Mouse (Mus musculus): ENCODE results near the gene P2ry6. TPM values are rescaled to one million over a fixed set of nuclear protein-coding genes. Genes with fewer than 3 reads are reported as not detected.
A peak's percentile ranks its signal among the peaks of the same experiment; 100 is the strongest.

The P2ry6 gene
- polyA plus RNA-seq, 1 experiment from 2014 or later, result 2.0 TPM

GRCm38 (mm10) chr7:100941169-100941568 is 33.3 kb downstream of the P2ry6 start:
- WGBS, result 42% methylated on average over 5 of the region's 5 CpGs
- no peaks in the 10 kb centered on the region for H3K36me3 ChIP-seq (ENCODE audit: control insufficient read depth, insufficient read depth, low read length)
- no peak overlapping the region for H3K9ac ChIP-seq (ENCODE audit: low read length)
- DNase-seq (ENCODE audit: low spot score), result no peak
- no peak for ATAC-seq (ENCODE audit: insufficient read depth, low FRiP score, low TSS enrichment)
- H3K4me3 ChIP-seq (ENCODE audit: low read depth, low read length), result no peak overlapping the region
- H3K9me3 ChIP-seq (ENCODE audit: control insufficient read depth, low read length), result no peaks in the 10 kb centered on the region
- no peaks in the 10 kb centered on the region for H3K4me1 ChIP-seq (ENCODE audit: control insufficient read depth, insufficient read depth, low read length)
- no peaks in the 10 kb centered on the region for H3K27me3 ChIP-seq (ENCODE audit: control insufficient read depth, insufficient read depth, low read length)
- no peak overlapping the region for H3K27ac ChIP-seq (ENCODE audit: low read depth, low read length)
- H3K4me2 ChIP-seq (ENCODE audit: low read depth), result no peak overlapping the region

- no peak overlapping the region for H3K4me2 ChIP-seq (ENCODE audit: low read depth)
- H3K9me3 ChIP-seq (ENCODE audit: control insufficient read depth, low read length), result no peaks in the 10 kb centered on the region
- no peaks in the 10 kb centered on the region for H3K4me1 ChIP-seq (ENCODE audit: control insufficient read depth, insufficient read depth, low read length)
- ATAC-seq (ENCODE audit: insufficient read depth, low FRiP score, low TSS enrichment) (no peak), DNase-seq (ENCODE audit: low spot score) (no peak)
- WGBS, result 87% methylated on average over 16 of the region's 16 CpGs
- H3K9ac ChIP-seq (ENCODE audit: low read length), result no peak overlapping the region
- no peak overlapping the region for H3K4me3 ChIP-seq (ENCODE audit: low read depth, low read length)
- H3K27ac ChIP-seq (ENCODE audit: low read depth, low read length), result no peak overlapping the region
- H3K27me3 ChIP-seq (ENCODE audit: control insufficient read depth, insufficient read depth, low read length), result no peaks in the 10 kb centered on the region
- no peaks in the 10 kb centered on the region for H3K36me3 ChIP-seq (ENCODE audit: control insufficient read depth, insufficient read depth, low read length)
Observed at GRCm38 (mm10) chr7:100938106-100938505, 36.3 kb downstream of the P2ry6 start.

GRCm38 (mm10) chr7:100937481-100937880 is 37.0 kb downstream of the P2ry6 start:
- no peak overlapping the region for H3K4me2 ChIP-seq (ENCODE audit: low read depth)
- H3K9me3 ChIP-seq (ENCODE audit: control insufficient read depth, low read length), result no peaks in the 10 kb centered on the region
- no peaks in the 10 kb centered on the region for H3K27me3 ChIP-seq (ENCODE audit: control insufficient read depth, insufficient read depth, low read length)
- WGBS, result 88% methylated on average over 3 of the region's 3 CpGs
- no peak for DNase-seq (ENCODE audit: low spot score)
- H3K27ac ChIP-seq (ENCODE audit: low read depth, low read length), result no peak overlapping the region
- no peak overlapping the region for H3K4me3 ChIP-seq (ENCODE audit: low read depth, low read length)
- no peaks in the 10 kb centered on the region for H3K4me1 ChIP-seq (ENCODE audit: control insufficient read depth, insufficient read depth, low read length)
- H3K36me3 ChIP-seq (ENCODE audit: control insufficient read depth, insufficient read depth, low read length), result no peaks in the 10 kb centered on the region
- H3K9ac ChIP-seq (ENCODE audit: low read length), result no peak overlapping the region
- ATAC-seq (ENCODE audit: insufficient read depth, low FRiP score, low TSS enrichment), result no peak

- H3K27ac ChIP-seq (ENCODE audit: low read depth, low read length), result no peak overlapping the region
- peaks cover 23% of the 10 kb centered on the region for H3K4me1 ChIP-seq (ENCODE audit: control insufficient read depth, insufficient read depth, low read length)
- no peaks in the 10 kb centered on the region for H3K27me3 ChIP-seq (ENCODE audit: control insufficient read depth, insufficient read depth, low read length)
- H3K36me3 ChIP-seq (ENCODE audit: control insufficient read depth, insufficient read depth, low read length), result no peaks in the 10 kb centered on the region
- DNase-seq (ENCODE audit: low spot score) (no peak), ATAC-seq (ENCODE audit: insufficient read depth, low FRiP score, low TSS enrichment) (no peak)
- H3K9me3 ChIP-seq (ENCODE audit: control insufficient read depth, low read length), result no peaks in the 10 kb centered on the region
- no peak overlapping the region for H3K9ac ChIP-seq (ENCODE audit: low read length)
- H3K4me2 ChIP-seq (ENCODE audit: low read depth), result no peak overlapping the region
- no peak overlapping the region for H3K4me3 ChIP-seq (ENCODE audit: low read depth, low read length)
Observed at GRCm38 (mm10) chr7:100933520-100933919, 40.9 kb downstream of the P2ry6 start.

GRCm38 (mm10) chr7:100932481-100933007 is 41.9 kb downstream of the P2ry6 start:
- H3K4me1 ChIP-seq (ENCODE audit: control insufficient read depth, insufficient read depth, low read length), result peaks cover 30% of the 10 kb centered on the region
- under 1% methylated on average over 27 of the region's 27 CpGs for WGBS
- DNase-seq (ENCODE audit: low spot score), result peak; percentile 92
- no peaks in the 10 kb centered on the region for H3K36me3 ChIP-seq (ENCODE audit: control insufficient read depth, insufficient read depth, low read length)
- ATAC-seq (ENCODE audit: insufficient read depth, low FRiP score, low TSS enrichment), result peak; percentile 80
- peak overlapping the region; percentile 69 for H3K4me3 ChIP-seq (ENCODE audit: low read depth, low read length)
- H3K9ac ChIP-seq (ENCODE audit: low read length), result peak overlapping the region; percentile 71
- H3K27ac ChIP-seq (ENCODE audit: low read depth, low read length), result peak overlapping the region; percentile 93
- H3K9me3 ChIP-seq (ENCODE audit: control insufficient read depth, low read length), result no peaks in the 10 kb centered on the region
- no peaks in the 10 kb centered on the region for H3K27me3 ChIP-seq (ENCODE audit: control insufficient read depth, insufficient read depth, low read length)
- H3K4me2 ChIP-seq (ENCODE audit: low read depth), result peak overlapping the region; percentile 87

- peak within 1 kb of the TSS; percentile 93 for H3K27ac ChIP-seq (ENCODE audit: low read depth, low read length)
- H3K27me3 ChIP-seq (ENCODE audit: control insufficient read depth, insufficient read depth, low read length), result no peaks in the 10 kb centered on the region
- WGBS, result under 1% methylated on average over 35 of the region's 35 CpGs
- H3K36me3 ChIP-seq (ENCODE audit: control insufficient read depth, insufficient read depth, low read length), result no peaks in the 10 kb centered on the region
- peak within 1 kb of the TSS; percentile 69 for H3K4me3 ChIP-seq (ENCODE audit: low read depth, low read length)
- DNase-seq (ENCODE audit: low spot score) (peak; percentile 87), ATAC-seq (ENCODE audit: insufficient read depth, low FRiP score, low TSS enrichment) (peak; percentile 73)
- peaks cover 36% of the 10 kb centered on the region for H3K4me1 ChIP-seq (ENCODE audit: control insufficient read depth, insufficient read depth, low read length)
- H3K9me3 ChIP-seq (ENCODE audit: control insufficient read depth, low read length), result no peaks in the 10 kb centered on the region
- H3K9ac ChIP-seq (ENCODE audit: low read length), result peak within 1 kb of the TSS; percentile 71
- peak within 1 kb of the TSS; percentile 87 for H3K4me2 ChIP-seq (ENCODE audit: low read depth)
Observed at GRCm38 (mm10) chr7:100931926-100932480, 42.4 kb downstream of the P2ry6 start, which contains the start of gene Arhgef17. Gene Arhgef17 (minus strand): TSS chr7:100932107.

- Histone ChIP-seq H3K4me1 (ENCODE audit: control insufficient read depth, insufficient read depth, low read length) (peaks cover 42% of the 10 kb centered on the region), H3K36me3 (ENCODE audit: control insufficient read depth, insufficient read depth, low read length) (no peaks in the 10 kb centered on the region), H3K9ac (ENCODE audit: low read length) (peak overlapping the region; percentile 71), H3K9me3 (ENCODE audit: control insufficient read depth, low read length) (no peaks in the 10 kb centered on the region), H3K4me3 (ENCODE audit: low read depth, low read length) (peak overlapping the region; percentile 69), H3K4me2 (ENCODE audit: low read depth) (peak overlapping the region; percentile 87), H3K27ac (ENCODE audit: low read depth, low read length) (peak overlapping the region; percentile 93), H3K27me3 (ENCODE audit: control insufficient read depth, insufficient read depth, low read length) (no peaks in the 10 kb centered on the region)
- WGBS, result under 1% methylated on average over 48 of the region's 73 CpGs
- DNase-seq (ENCODE audit: low spot score), result no peak
- ATAC-seq (ENCODE audit: insufficient read depth, low FRiP score, low TSS enrichment), result peak; percentile 26
Observed at GRCm38 (mm10) chr7:100931316-100931925, 43.0 kb downstream of the P2ry6 start.

- Histone ChIP-seq H3K27ac (ENCODE audit: low read depth, low read length) (peak overlapping the region; percentile 93; the same call in 1 of the 2 replicates), H3K36me3 (ENCODE audit: control insufficient read depth, insufficient read depth, low read length) (no peaks in the 10 kb centered on the region), H3K4me2 (ENCODE audit: low read depth) (peak overlapping the region; percentile 87), H3K4me3 (ENCODE audit: low read depth, low read length) (peak overlapping the region; percentile 69), H3K9ac (ENCODE audit: low read length) (peak overlapping the region; percentile 71), H3K9me3 (ENCODE audit: control insufficient read depth, low read length) (no peaks in the 10 kb centered on the region), H3K27me3 (ENCODE audit: control insufficient read depth, insufficient read depth, low read length) (no peaks in the 10 kb centered on the region), H3K4me1 (ENCODE audit: control insufficient read depth, insufficient read depth, low read length) (peaks cover 47% of the 10 kb centered on the region)
- DNase-seq (ENCODE audit: low spot score) (peak; percentile 73), ATAC-seq (ENCODE audit: insufficient read depth, low FRiP score, low TSS enrichment) (no peak)
- WGBS, result 3% methylated on average over 51 of the region's 53 CpGs
Observed at GRCm38 (mm10) chr7:100930619-100931315, 43.7 kb downstream of the P2ry6 start.

Data from neural tube, embryonic 11.5 days (tissue).